Mouse (Mus musculus): ENCODE data around the gene Plekha4.
"Not testable (repeated sequence)": the region's sequence is repeated elsewhere in the genome, so short reads cannot be mapped to it uniquely, and the experiment has no call there.

The Plekha4 gene

GRCm38 (mm10) chr7:45525809-45526473, at the start of gene Plekha4, which contains the start of gene Ppp1r15a:
Gene Plekha4 (plus strand): TSS chr7:45526330.
Gene Ppp1r15a (minus strand): TSS chr7:45526268.
- peak; percentile 95 for DNase-seq (ENCODE audit: low spot score)

GRCm38 (mm10) chr7:45476453-45476852, 49.7 kb upstream of the Plekha4 start:
- no peak for DNase-seq (ENCODE audit: low spot score)

GRCm38 (mm10) chr7:45477003-45477402, 49.1 kb upstream of the Plekha4 start:
- peak; percentile 80 for DNase-seq (ENCODE audit: low spot score)

GRCm38 (mm10) chr7:45478774-45479173, 47.4 kb upstream of the Plekha4 start:
- no peak for DNase-seq (ENCODE audit: low spot score)

- DNase-seq (ENCODE audit: low spot score): not testable (repeated sequence)
Observed at GRCm38 (mm10) chr7:45480310-45480709, 45.8 kb upstream of the Plekha4 start.

- peak; percentile 80 for DNase-seq (ENCODE audit: low spot score)
Observed at GRCm38 (mm10) chr7:45481374-45481927, 44.7 kb upstream of the Plekha4 start, which contains the start of gene Tulp2. Gene Tulp2 (plus strand): TSS chr7:45481877.

GRCm38 (mm10) chr7:45482166-45482565, 44.0 kb upstream of the Plekha4 start:
- no peak for DNase-seq (ENCODE audit: low spot score)

- not testable (repeated sequence) for DNase-seq (ENCODE audit: low spot score)
Observed at GRCm38 (mm10) chr7:45484985-45485384, 41.1 kb upstream of the Plekha4 start.

GRCm38 (mm10) chr7:45486158-45486557, 40.0 kb upstream of the Plekha4 start:
- DNase-seq (ENCODE audit: low spot score): no peak

GRCm38 (mm10) chr7:45486761-45487415, 39.2 kb upstream of the Plekha4 start, which contains the start of gene Gm45808:
Gene Gm45808 (minus strand): TSS chr7:45486811.
- DNase-seq (ENCODE audit: low spot score): no peak

GRCm38 (mm10) chr7:45487861-45488292, 38.3 kb upstream of the Plekha4 start:
- DNase-seq (ENCODE audit: low spot score): peak; percentile 32

GRCm38 (mm10) chr7:45488293-45489204, 37.6 kb upstream of the Plekha4 start, which contains the start of gene Dhdh:
Gene Dhdh (minus strand): TSS chr7:45488805.
- peak; percentile 82 for DNase-seq (ENCODE audit: low spot score)

GRCm38 (mm10) chr7:45489578-45489977, 36.6 kb upstream of the Plekha4 start:
- DNase-seq (ENCODE audit: low spot score): no peak

- DNase-seq (ENCODE audit: low spot score): peak; percentile 44
Observed at GRCm38 (mm10) chr7:45490822-45491221, 35.3 kb upstream of the Plekha4 start.

GRCm38 (mm10) chr7:45491264-45491663, 34.9 kb upstream of the Plekha4 start:
- DNase-seq (ENCODE audit: low spot score): no peak

GRCm38 (mm10) chr7:45492225-45492844, 33.8 kb upstream of the Plekha4 start:
- DNase-seq (ENCODE audit: low spot score): no peak

- no peak for DNase-seq (ENCODE audit: low spot score)
Observed at GRCm38 (mm10) chr7:45492951-45493350, 33.2 kb upstream of the Plekha4 start.

- DNase-seq (ENCODE audit: low spot score): no peak
Observed at GRCm38 (mm10) chr7:45494548-45494947, 31.6 kb upstream of the Plekha4 start.

GRCm38 (mm10) chr7:45498427-45498826, 27.7 kb upstream of the Plekha4 start:
- no peak for DNase-seq (ENCODE audit: low spot score)

- no peak for DNase-seq (ENCODE audit: low spot score)
Observed at GRCm38 (mm10) chr7:45507583-45507982, 18.5 kb upstream of the Plekha4 start.

GRCm38 (mm10) chr7:45508561-45508960, 17.6 kb upstream of the Plekha4 start:
- DNase-seq (ENCODE audit: low spot score): no peak
